Mouse (Mus musculus): ENCODE results near the gene Trim33. TPM values are rescaled to one million over a fixed set of nuclear protein-coding genes. Genes with fewer than 3 reads are reported as not detected.

Gene Trim33
- polyA plus RNA-seq, 1 experiment from 2014 or later, result 15.3 TPM

GRCm38 (mm10) chr3:103392613-103393258 lies 113.6 kb downstream of the Trim33 start:
- H3K27me3 ChIP-seq (ENCODE audit: control insufficient read depth, insufficient read depth, low read length), result no peaks in the 10 kb centered on the region
- H3K36me3 ChIP-seq (ENCODE audit: control insufficient read depth, insufficient read depth, low read length), result no peaks in the 10 kb centered on the region
- H3K4me1 ChIP-seq (ENCODE audit: control insufficient read depth in 2 of 2, insufficient read depth in 2 of 2, low read length in 2 of 2), result no peaks in the 10 kb centered on the region
- H3K9ac ChIP-seq (ENCODE audit: low read length), result no peak overlapping the region
- H3K9me3 ChIP-seq (ENCODE audit: control insufficient read depth, low read length), result no peaks in the 10 kb centered on the region
- WGBS, result 2% methylated on average over 3 of the region's 3 CpGs
- no peak overlapping the region for H3K27ac ChIP-seq (replicated peaks in 1 of 2; ENCODE audit: control insufficient read depth in 1 of 2, insufficient read depth in 1 of 2, low read depth in 2 of 2, low read length in 2 of 2)
- H3K4me3 ChIP-seq (ENCODE audit: control insufficient read depth in 1 of 2, insufficient read depth in 1 of 2, low read depth in 1 of 2, low read length in 2 of 2), result no peak overlapping the region
- ATAC-seq (ENCODE audit: insufficient number of reproducible peaks, insufficient read depth, low FRiP score, low read depth), result no peak
- no peak overlapping the region for H3K4me2 ChIP-seq (ENCODE audit: low read length)

- ATAC-seq (ENCODE audit: insufficient number of reproducible peaks, insufficient read depth, low FRiP score, low read depth), result no peak; the same call in 1 of the 2 replicates
Measured at GRCm38 (mm10) chr3:103393283-103394060, 114.4 kb downstream of the Trim33 start.

GRCm38 (mm10) chr3:103394121-103394520 lies 115.0 kb downstream of the Trim33 start:
- Histone ChIP-seq H3K9me3 (ENCODE audit: control insufficient read depth, low read length) (no peaks in the 10 kb centered on the region), H3K36me3 (ENCODE audit: control insufficient read depth, insufficient read depth, low read length) (no peaks in the 10 kb centered on the region), H3K4me1 (ENCODE audit: control insufficient read depth in 2 of 2, insufficient read depth in 2 of 2, low read length in 2 of 2) (no peaks in the 10 kb centered on the region), H3K4me3 (ENCODE audit: control insufficient read depth in 1 of 2, insufficient read depth in 1 of 2, low read depth in 1 of 2, low read length in 2 of 2) (no peak overlapping the region), H3K9ac (ENCODE audit: low read length) (no peak overlapping the region), H3K27me3 (ENCODE audit: control insufficient read depth, insufficient read depth, low read length) (no peaks in the 10 kb centered on the region), H3K4me2 (ENCODE audit: low read length) (no peak overlapping the region), H3K27ac (replicated peaks in 1 of 2; ENCODE audit: control insufficient read depth in 1 of 2, insufficient read depth in 1 of 2, low read depth in 2 of 2, low read length in 2 of 2) (no peak overlapping the region)
- 82% methylated on average over 2 of the region's 2 CpGs for WGBS
- ATAC-seq (ENCODE audit: insufficient number of reproducible peaks, insufficient read depth, low FRiP score, low read depth), result no peak

More at GRCm38 (mm10) chr3:103393283-103394060, 114.4 kb downstream of the Trim33 start:
- no peaks in the 10 kb centered on the region for H3K36me3 ChIP-seq (ENCODE audit: control insufficient read depth, insufficient read depth, low read length)
- H3K4me2 ChIP-seq (ENCODE audit: low read length), result no peak overlapping the region
- H3K9me3 ChIP-seq (ENCODE audit: control insufficient read depth, low read length), result no peaks in the 10 kb centered on the region
- no peak overlapping the region for H3K27ac ChIP-seq (replicated peaks in 1 of 2; ENCODE audit: control insufficient read depth in 1 of 2, insufficient read depth in 1 of 2, low read depth in 2 of 2, low read length in 2 of 2)
- H3K27me3 ChIP-seq (ENCODE audit: control insufficient read depth, insufficient read depth, low read length), result no peaks in the 10 kb centered on the region
- H3K4me3 ChIP-seq (ENCODE audit: control insufficient read depth in 1 of 2, insufficient read depth in 1 of 2, low read depth in 1 of 2, low read length in 2 of 2), result no peak overlapping the region
- no peaks in the 10 kb centered on the region for H3K4me1 ChIP-seq (ENCODE audit: control insufficient read depth in 2 of 2, insufficient read depth in 2 of 2, low read length in 2 of 2)
- no peak overlapping the region for H3K9ac ChIP-seq (ENCODE audit: low read length)
- WGBS, result 73% methylated on average over 14 of the region's 14 CpGs

GRCm38 (mm10) chr3:103397523-103397922 lies 118.4 kb downstream of the Trim33 start:
- ATAC-seq (ENCODE audit: insufficient number of reproducible peaks, insufficient read depth, low FRiP score, low read depth), result no peak
- Histone ChIP-seq H3K27ac (replicated peaks in 1 of 2; ENCODE audit: control insufficient read depth in 1 of 2, insufficient read depth in 1 of 2, low read depth in 2 of 2, low read length in 2 of 2) (no peak overlapping the region), H3K4me3 (ENCODE audit: control insufficient read depth in 1 of 2, insufficient read depth in 1 of 2, low read depth in 1 of 2, low read length in 2 of 2) (no peak overlapping the region), H3K4me2 (ENCODE audit: low read length) (no peak overlapping the region), H3K9me3 (ENCODE audit: control insufficient read depth, low read length) (no peaks in the 10 kb centered on the region), H3K27me3 (ENCODE audit: control insufficient read depth, insufficient read depth, low read length) (no peaks in the 10 kb centered on the region), H3K36me3 (ENCODE audit: control insufficient read depth, insufficient read depth, low read length) (no peaks in the 10 kb centered on the region), H3K4me1 (ENCODE audit: control insufficient read depth in 2 of 2, insufficient read depth in 2 of 2, low read length in 2 of 2) (no peaks in the 10 kb centered on the region), H3K9ac (ENCODE audit: low read length) (no peak overlapping the region)
- WGBS, result 68% methylated on average over 3 of the region's 3 CpGs

GRCm38 (mm10) chr3:103400807-103401206 lies 121.7 kb downstream of the Trim33 start:
- no peaks in the 10 kb centered on the region for H3K9me3 ChIP-seq (ENCODE audit: control insufficient read depth, low read length)
- no peak for ATAC-seq (ENCODE audit: insufficient number of reproducible peaks, insufficient read depth, low FRiP score, low read depth)
- no peaks in the 10 kb centered on the region for H3K27me3 ChIP-seq (ENCODE audit: control insufficient read depth, insufficient read depth, low read length)
- no peaks in the 10 kb centered on the region for H3K36me3 ChIP-seq (ENCODE audit: control insufficient read depth, insufficient read depth, low read length)
- H3K27ac ChIP-seq (replicated peaks in 1 of 2; ENCODE audit: control insufficient read depth in 1 of 2, insufficient read depth in 1 of 2, low read depth in 2 of 2, low read length in 2 of 2), result no peak overlapping the region
- 86% methylated on average over 6 of the region's 6 CpGs for WGBS
- H3K4me1 ChIP-seq (ENCODE audit: control insufficient read depth in 2 of 2, insufficient read depth in 2 of 2, low read length in 2 of 2), result no peaks in the 10 kb centered on the region
- no peak overlapping the region for H3K4me3 ChIP-seq (ENCODE audit: control insufficient read depth in 1 of 2, insufficient read depth in 1 of 2, low read depth in 1 of 2, low read length in 2 of 2)
- no peak overlapping the region for H3K4me2 ChIP-seq (ENCODE audit: low read length)
- no peak overlapping the region for H3K9ac ChIP-seq (ENCODE audit: low read length)

- ATAC-seq (ENCODE audit: insufficient number of reproducible peaks, insufficient read depth, low FRiP score, low read depth), result no peak
- no peak overlapping the region for H3K4me3 ChIP-seq (ENCODE audit: control insufficient read depth in 1 of 2, insufficient read depth in 1 of 2, low read depth in 1 of 2, low read length in 2 of 2)
Measured at GRCm38 (mm10) chr3:103401342-103402098, 122.4 kb downstream of the Trim33 start.

GRCm38 (mm10) chr3:103402212-103402611 lies 123.1 kb downstream of the Trim33 start:
- 65% methylated on average over 10 of the region's 10 CpGs for WGBS
- no peak for ATAC-seq (ENCODE audit: insufficient number of reproducible peaks, insufficient read depth, low FRiP score, low read depth)
- Histone ChIP-seq H3K9ac (ENCODE audit: low read length) (no peak overlapping the region), H3K4me2 (ENCODE audit: low read length) (no peak overlapping the region), H3K4me1 (ENCODE audit: control insufficient read depth in 2 of 2, insufficient read depth in 2 of 2, low read length in 2 of 2) (peaks cover 2 to 6% of the 10 kb centered on the region in 2 experiments; a peak in 2 of 4 replicates), H3K27me3 (ENCODE audit: control insufficient read depth, insufficient read depth, low read length) (no peaks in the 10 kb centered on the region), H3K9me3 (ENCODE audit: control insufficient read depth, low read length) (no peaks in the 10 kb centered on the region), H3K27ac (replicated peaks in 1 of 2; ENCODE audit: control insufficient read depth in 1 of 2, insufficient read depth in 1 of 2, low read depth in 2 of 2, low read length in 2 of 2) (no peak overlapping the region), H3K4me3 (ENCODE audit: control insufficient read depth in 1 of 2, insufficient read depth in 1 of 2, low read depth in 1 of 2, low read length in 2 of 2) (no peak overlapping the region), H3K36me3 (ENCODE audit: control insufficient read depth, insufficient read depth, low read length) (no peaks in the 10 kb centered on the region)

More at GRCm38 (mm10) chr3:103401342-103402098, 122.4 kb downstream of the Trim33 start:
- H3K4me2 ChIP-seq (ENCODE audit: low read length), result no peak overlapping the region
- no peaks in the 10 kb centered on the region for H3K9me3 ChIP-seq (ENCODE audit: control insufficient read depth, low read length)
- no peaks in the 10 kb centered on the region for H3K4me1 ChIP-seq (ENCODE audit: control insufficient read depth in 2 of 2, insufficient read depth in 2 of 2, low read length in 2 of 2)
- H3K9ac ChIP-seq (ENCODE audit: low read length), result no peak overlapping the region
- H3K27me3 ChIP-seq (ENCODE audit: control insufficient read depth, insufficient read depth, low read length), result no peaks in the 10 kb centered on the region
- 53% methylated on average over 17 of the region's 17 CpGs for WGBS
- H3K36me3 ChIP-seq (ENCODE audit: control insufficient read depth, insufficient read depth, low read length), result no peaks in the 10 kb centered on the region
- no peak overlapping the region for H3K27ac ChIP-seq (replicated peaks in 1 of 2; ENCODE audit: control insufficient read depth in 1 of 2, insufficient read depth in 1 of 2, low read depth in 2 of 2, low read length in 2 of 2)

Measured in heart, embryonic 14.5 days (tissue).